Mouse (Mus musculus) ES-E14 (cell line): ENCODE measurements at regions not wholly inside any gene's neighbourhood (a gene's known extent, or its start where the extent isn't known, plus 50 kb on each side); places are given as distances from the start of the nearest gene placed in this dataset.

Experiments
- DNase-seq: peaks from one replicate; pipeline ENCODE4 v3.0.0-alpha.2; 2013; ENCODE audit warnings: low read depth, low spot score
- H3K27ac ChIP-seq: 2 replicates; pipeline ENCODE4 v1.5.1; 2012; ENCODE audit warnings: low read depth, mild to moderate bottlenecking, low read length, moderate library complexity, mixed read lengths; ENCODE audit not compliant: poor library complexity, insufficient read depth, severe bottlenecking
- H3K36me3 ChIP-seq: 2 replicates; pipeline ENCODE4 v1.6.1; 2012; ENCODE audit warnings: mild to moderate bottlenecking, low read length, moderate library complexity, mixed read lengths; ENCODE audit not compliant: control insufficient read depth, poor library complexity, insufficient read depth, severe bottlenecking
- H3K4me1 ChIP-seq, 2 experiments: fragments of 150-350 bp in 1 of 2; sonication (generic) in 1 of 2; 2 replicates each; pipeline ENCODE4 v1.6.1; 2012; ENCODE audit warnings: low read length in 2 of 2, mild to moderate bottlenecking in 1 of 2, mixed read lengths in 1 of 2; ENCODE audit not compliant: control insufficient read depth in 2 of 2, insufficient read depth in 2 of 2, poor library complexity in 1 of 2
- H3K4me3 ChIP-seq, 2 experiments: fragments of 150-350 bp in 1 of 2; sonication (generic) in 1 of 2; 2 replicates each; pipeline ENCODE4 v1.5.1; 2012; ENCODE audit warnings: low read length in 2 of 2, low read depth in 1 of 2, mild to moderate bottlenecking in 1 of 2, mixed read lengths in 1 of 2; ENCODE audit not compliant: insufficient read depth in 1 of 2, poor library complexity in 1 of 2, severe bottlenecking in 1 of 2
- H3K9ac ChIP-seq: 2 replicates; pipeline ENCODE4 v1.6.1; 2012; ENCODE audit warnings: low read depth, mild to moderate bottlenecking, low read length, mixed read lengths; ENCODE audit not compliant: poor library complexity, insufficient read depth, severe bottlenecking
- H3K9me3 ChIP-seq: fragments of 150-350 bp; sonication (generic); 2 replicates; pipeline ENCODE4 v1.6.1; 2012; ENCODE audit warnings: low read depth, mild to moderate bottlenecking, low read length; ENCODE audit not compliant: control insufficient read depth, insufficient read depth
- CHD2 ChIP-seq: IDR thresholded peaks from 2 replicates; pipeline ENCODE4 v1.6.1; 2014; ENCODE audit warnings: mild to moderate bottlenecking, low read depth, low read length, inconsistent platforms
- HCFC1 ChIP-seq: IDR thresholded peaks from 2 replicates; pipeline ENCODE4 v1.6.1; 2012; ENCODE audit warnings: low read length, inconsistent platforms, borderline replicate concordance; ENCODE audit not compliant: insufficient read depth
- MAFK ChIP-seq: IDR thresholded peaks from 2 replicates; pipeline ENCODE4 v1.6.1; 2014; ENCODE audit warnings: mild to moderate bottlenecking, low read depth, low read length, inconsistent platforms; ENCODE audit not compliant: insufficient read depth
- ZC3H11A ChIP-seq: IDR thresholded peaks from 2 replicates; pipeline ENCODE4 v1.6.1; 2012; ENCODE audit warnings: low read depth, mild to moderate bottlenecking, inconsistent platforms, low read length, borderline replicate concordance
- ZNF384 ChIP-seq: IDR thresholded peaks from 2 replicates; pipeline ENCODE4 v1.6.1; 2012; ENCODE audit warnings: low read depth, low read length, inconsistent platforms
- in situ Hi-C, 2 experiments: fragments of 600-800 bp; cut with MboI; formaldehyde crosslinking; loops; one replicate each; pipeline ENCODE4 v1.15.1; 2025; ENCODE audit warnings: low sequenced_read_pairs in 2 of 2, inconsistent platforms in 1 of 2; ENCODE audit not compliant: unreplicated experiment in 2 of 2

DNA sequence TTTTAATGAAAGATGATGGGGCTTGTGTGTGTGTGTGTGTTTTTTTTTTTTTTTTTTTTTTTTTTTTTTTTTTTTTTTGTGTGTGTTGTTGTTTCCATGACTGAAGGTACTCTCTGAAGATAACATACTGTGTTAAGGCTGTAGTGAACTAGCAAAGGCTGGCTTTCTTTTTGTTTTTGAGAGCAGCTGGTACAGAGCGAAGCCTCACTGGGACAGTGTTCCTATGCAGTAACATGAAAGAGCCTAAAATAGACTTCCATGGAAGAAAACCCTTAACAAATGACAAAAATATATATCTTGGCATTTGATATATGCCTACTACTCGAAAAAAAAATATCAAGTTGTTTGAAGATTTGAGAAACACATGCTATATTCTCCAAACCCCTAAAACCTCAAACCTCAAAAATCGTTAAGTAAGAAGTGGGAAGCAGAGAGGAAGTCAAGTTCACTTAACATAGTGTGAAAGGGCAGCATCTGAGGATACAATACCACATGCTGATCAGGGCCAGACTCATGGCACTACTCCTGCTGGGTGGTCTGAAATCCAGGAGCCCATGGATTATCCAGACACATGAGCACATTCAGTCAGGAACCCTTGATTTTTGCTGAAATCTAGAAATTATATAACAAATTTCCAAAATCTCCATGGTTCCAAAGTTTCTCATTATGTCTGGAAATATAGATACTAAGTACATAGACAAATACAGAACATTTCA, 215.4 kb downstream of the Gm28710 start:
- Histone ChIP-seq H3K27ac (no peak overlapping the region), H3K9ac (no peak overlapping the region), H3K4me1 (no peaks in the 10 kb centered on the region), H3K36me3 (no peaks in the 10 kb centered on the region), H3K9me3 (no peaks in the 10 kb centered on the region), H3K4me3 (no peak overlapping the region)
- TF ChIP-seq ZC3H11A, result no peak
- no peak for DNase-seq
- in situ Hi-C loops, result no loop called here

DNA sequence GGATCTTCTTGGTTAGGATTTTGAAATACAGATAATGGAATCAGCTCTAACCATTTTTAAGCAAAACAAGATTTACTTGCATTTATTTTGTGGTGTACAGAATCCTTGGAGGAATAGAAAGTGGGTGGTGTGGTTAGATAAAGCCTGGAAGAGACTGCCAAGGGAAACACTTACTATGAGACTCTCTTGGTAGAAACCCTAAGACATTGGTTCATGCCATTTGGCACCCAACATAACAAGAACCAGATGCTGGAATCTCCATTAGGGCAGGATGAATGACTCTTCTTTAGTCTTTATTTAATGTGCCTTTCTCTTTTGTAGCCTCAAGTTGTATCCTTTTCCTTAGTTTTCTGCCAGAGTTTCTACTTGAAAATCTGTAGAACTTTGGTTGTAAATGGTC, 230.0 kb downstream of the Gm28710 start:
- no peak overlapping the region for H3K9ac ChIP-seq
- in situ Hi-C loops, result no loop called here
- H3K36me3 ChIP-seq, result no peaks in the 10 kb centered on the region

DNA sequence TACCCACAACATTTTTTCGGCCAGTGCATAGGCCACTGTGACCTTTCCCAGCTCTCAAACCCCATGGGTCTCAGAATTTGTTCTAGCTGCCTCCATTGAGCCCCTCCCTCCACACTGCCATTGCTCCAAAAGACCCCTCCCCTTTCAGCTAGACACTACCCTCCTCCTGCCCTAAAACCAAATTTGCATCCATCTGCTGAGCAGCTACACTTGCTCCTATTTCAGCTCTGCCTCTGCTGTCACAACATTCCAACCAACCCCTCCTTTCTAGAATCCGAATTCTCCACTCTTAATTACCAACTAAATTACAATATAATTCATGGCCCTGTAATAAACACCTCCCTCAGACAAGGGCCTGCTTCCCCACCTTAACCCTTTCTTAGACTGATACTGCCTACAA, 262.3 kb downstream of the Gm28710 start:
- in situ Hi-C loops, result no loop called here
- Histone ChIP-seq H3K9me3 (no peaks in the 10 kb centered on the region), H3K36me3 (no peaks in the 10 kb centered on the region), H3K4me1 (no peaks in the 10 kb centered on the region), H3K9ac (no peak overlapping the region), H3K27ac (no peak overlapping the region), H3K4me3 (no peak overlapping the region)
- DNase-seq, result no peak
- TF ChIP-seq ZNF384 (no peak), CHD2 (no peak), ZC3H11A (no peak), HCFC1 (no peak), MAFK (no peak)

More for the DNA sequence above, 230.0 kb downstream of the Gm28710 start:
- H3K27ac ChIP-seq, result no peak overlapping the region
- no peaks in the 10 kb centered on the region for H3K9me3 ChIP-seq
- TF ChIP-seq ZC3H11A (no peak), CHD2 (no peak), ZNF384 (no peak), MAFK (no peak), HCFC1 (no peak)
- H3K4me3 ChIP-seq, result no peak overlapping the region
- DNase-seq, result no peak
- no peaks in the 10 kb centered on the region for H3K4me1 ChIP-seq

- no peaks in the 10 kb centered on the region for H3K9me3 ChIP-seq
- TF ChIP-seq ZNF384 (no peak), HCFC1 (no peak), CHD2 (no peak), MAFK (no peak), ZC3H11A (no peak)
- H3K4me3 ChIP-seq, result no peak overlapping the region
- no peak for DNase-seq
- no peaks in the 10 kb centered on the region for H3K36me3 ChIP-seq
- no peaks in the 10 kb centered on the region for H3K4me1 ChIP-seq
- H3K9ac ChIP-seq, result no peak overlapping the region
- H3K27ac ChIP-seq, result no peak overlapping the region
- in situ Hi-C loops, result no loop called here
These were observed 273.0 kb downstream of the Gm28710 start for GRCm38 (mm10) chr5:17064565-17064964.

DNA sequence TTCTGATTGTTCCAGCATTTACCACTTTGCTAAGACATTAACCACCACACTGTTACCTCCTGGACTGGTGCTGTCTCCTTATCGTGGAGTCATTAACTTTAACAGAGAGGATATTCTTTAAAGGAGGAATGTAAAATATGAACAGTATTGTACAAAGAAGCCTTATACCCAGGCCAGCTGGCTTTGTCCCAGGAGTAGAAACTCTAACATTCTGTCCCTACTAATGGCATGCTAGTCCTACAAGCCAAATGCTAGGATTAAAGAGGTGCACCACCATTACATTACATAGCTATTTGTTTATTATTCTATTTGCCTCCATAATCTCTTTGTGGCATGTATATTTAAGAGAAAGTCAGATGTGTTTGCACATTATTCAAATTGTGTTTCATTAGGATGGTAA, 288.8 kb downstream of the Gm28710 start:
- Histone ChIP-seq H3K36me3 (no peaks in the 10 kb centered on the region), H3K9me3 (no peaks in the 10 kb centered on the region), H3K4me3 (no peak overlapping the region), H3K9ac (no peak overlapping the region), H3K27ac (no peak overlapping the region), H3K4me1 (no peaks in the 10 kb centered on the region)
- TF ChIP-seq HCFC1 (no peak), MAFK (no peak), CHD2 (no peak), ZNF384 (no peak), ZC3H11A (no peak)
- no peak for DNase-seq
- in situ Hi-C loops, result no loop called here
